Mouse (Mus musculus) megakaryocyte, embryonic 14.5 days (primary cell): ENCODE data around the gene Cd300lg. TPM values are rescaled to one million over a fixed set of nuclear protein-coding genes. Genes with fewer than 3 reads are reported as not detected.

Experiments used
- H3K27me3 ChIP-seq: replicated peaks from 2 replicates; pipeline ENCODE3; 2012; ENCODE audit warnings: inconsistent platforms
- H3K36me3 ChIP-seq: replicated peaks from 2 replicates; pipeline ENCODE3; 2012; ENCODE audit warnings: low read length, inconsistent platforms, mixed read lengths
- H3K4me1 ChIP-seq: 2 replicates; pipeline ENCODE4 v1.6.1; 2012; ENCODE audit warnings: inconsistent platforms
- H3K4me3 ChIP-seq: replicated peaks from 2 replicates; pipeline ENCODE3; 2012; ENCODE audit warnings: moderate library complexity, mild to moderate bottlenecking, inconsistent platforms
- H3K9me3 ChIP-seq: 2 replicates; pipeline ENCODE4 v1.6.1; 2012; ENCODE audit warnings: inconsistent platforms
- FLI1 ChIP-seq: IDR thresholded peaks from 2 replicates; pipeline ENCODE4 v1.6.1; 2012; ENCODE audit warnings: low read length, inconsistent platforms, mixed read lengths
- GATA1 ChIP-seq: IDR thresholded peaks from 3 replicates; pipeline ENCODE4 v1.6.1; 2012; ENCODE audit warnings: mixed read lengths, low read length, inconsistent platforms, borderline replicate concordance
- polyA plus RNA-seq: library from polyadenylated mRNA; stranded (reverse); fragments of >175 nt; gene quantifications from 2 replicates; pipeline ENCODE4 v1.2.3, GENCODE M21; 2012; ENCODE audit warnings: low replicate concordance; ENCODE audit not compliant: insufficient read depth

The Cd300lg gene
- polyA plus RNA-seq, 1 experiment, result not detected

DNA sequence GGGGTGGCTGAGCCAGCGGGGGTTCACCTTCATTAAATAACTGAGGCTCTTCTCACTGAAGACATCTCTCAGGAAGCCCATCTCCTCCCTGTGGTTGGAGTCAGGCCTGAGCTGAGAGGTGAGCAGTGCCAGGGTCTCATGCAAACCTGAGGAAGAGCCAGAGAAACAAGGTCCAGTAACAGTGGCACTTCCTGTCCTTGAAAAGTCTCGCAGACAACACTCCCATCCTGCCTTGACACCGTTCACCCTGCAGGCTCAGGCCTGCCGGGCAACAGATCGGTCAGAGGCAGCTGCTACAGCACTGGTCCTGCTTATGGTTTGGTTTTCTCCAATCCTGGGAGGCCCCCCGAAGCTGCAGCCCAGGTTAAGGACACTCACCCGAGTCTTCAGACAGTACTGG lies 16.0 kb upstream of the Cd300lg start:
- TF ChIP-seq GATA1, result no peak
- no peak for TF ChIP-seq FLI1
- no peak overlapping the region for H3K4me3 ChIP-seq
- H3K4me1 ChIP-seq, result peaks cover 26% of the 10 kb centered on the region
- no peaks in the 10 kb centered on the region for H3K9me3 ChIP-seq
- peaks cover 83% of the 10 kb centered on the region for H3K27me3 ChIP-seq
- H3K36me3 ChIP-seq, result no peaks in the 10 kb centered on the region

- Histone ChIP-seq H3K4me3 (peak overlapping the region; percentile 91), H3K27me3 (peaks cover 82% of the 10 kb centered on the region), H3K36me3 (no peaks in the 10 kb centered on the region), H3K4me1 (peaks cover 26% of the 10 kb centered on the region), H3K9me3 (no peaks in the 10 kb centered on the region)
- no peak for TF ChIP-seq GATA1
Observed at GRCm38 (mm10) chr11:102025991-102026660, 15.2 kb upstream of the Cd300lg start.

- H3K4me3 ChIP-seq, result peak overlapping the region; percentile 91
- H3K36me3 ChIP-seq, result no peaks in the 10 kb centered on the region
- peaks cover 26% of the 10 kb centered on the region for H3K4me1 ChIP-seq
- no peak for TF ChIP-seq GATA1
- no peak for TF ChIP-seq FLI1
- H3K9me3 ChIP-seq, result no peaks in the 10 kb centered on the region
- peaks cover 79% of the 10 kb centered on the region for H3K27me3 ChIP-seq
Observed at GRCm38 (mm10) chr11:102026694-102027360, 14.5 kb upstream of the Cd300lg start.

GRCm38 (mm10) chr11:102027361-102028017 lies 13.8 kb upstream of the Cd300lg start:
- no peaks in the 10 kb centered on the region for H3K9me3 ChIP-seq
- no peaks in the 10 kb centered on the region for H3K36me3 ChIP-seq
- no peak for TF ChIP-seq GATA1
- no peak for TF ChIP-seq FLI1
- H3K4me1 ChIP-seq, result peaks cover 26% of the 10 kb centered on the region
- H3K27me3 ChIP-seq, result peaks cover 77% of the 10 kb centered on the region
- H3K4me3 ChIP-seq, result peak overlapping the region; percentile 91

DNA sequence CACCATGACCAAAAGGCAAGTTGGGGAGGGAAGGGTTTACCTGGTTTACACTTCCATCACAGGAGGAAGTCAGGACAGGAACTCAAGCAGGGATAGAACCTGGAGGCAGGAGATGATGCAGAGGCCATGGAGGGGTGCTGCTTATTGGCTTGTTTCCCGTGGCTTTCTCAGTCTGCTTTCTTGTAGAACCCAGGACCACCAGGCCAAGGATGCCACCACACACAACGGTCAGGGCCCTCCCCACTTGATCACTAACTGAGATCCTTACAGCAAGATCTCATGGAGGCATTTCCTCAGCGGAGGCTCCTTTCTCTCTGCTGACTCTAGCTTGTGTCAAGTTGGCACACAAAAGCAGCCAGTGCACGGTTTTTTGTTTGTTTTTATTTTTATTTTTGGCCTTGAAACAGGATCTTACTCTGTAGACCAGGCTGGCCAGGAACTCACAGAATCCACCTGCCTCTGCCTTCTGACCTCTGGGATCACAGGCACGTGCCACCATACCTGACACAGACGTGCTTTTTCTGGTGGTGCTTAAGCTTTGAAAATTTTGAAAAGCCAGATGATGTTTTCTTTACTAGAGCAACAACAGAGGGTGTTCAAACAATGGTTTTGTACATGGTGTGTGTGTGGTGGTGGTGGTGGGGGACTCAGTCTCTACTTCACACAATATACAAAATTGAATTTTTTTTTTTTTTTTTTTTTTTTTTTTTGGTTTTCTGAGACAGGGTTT lies 13.1 kb upstream of the Cd300lg start, which contains the start of gene Mpp3:
Mpp3 (minus strand) TSS at position 375 of the 730 bp plus-strand sequence.
- H3K4me3 ChIP-seq, result peak within 1 kb of the TSS; percentile 35
- no peaks in the 10 kb centered on the region for H3K9me3 ChIP-seq
- TF ChIP-seq FLI1 (no peak), GATA1 (no peak)
- H3K36me3 ChIP-seq, result no peaks in the 10 kb centered on the region
- peaks cover 76% of the 10 kb centered on the region for H3K27me3 ChIP-seq
- peaks cover 26% of the 10 kb centered on the region for H3K4me1 ChIP-seq

DNA sequence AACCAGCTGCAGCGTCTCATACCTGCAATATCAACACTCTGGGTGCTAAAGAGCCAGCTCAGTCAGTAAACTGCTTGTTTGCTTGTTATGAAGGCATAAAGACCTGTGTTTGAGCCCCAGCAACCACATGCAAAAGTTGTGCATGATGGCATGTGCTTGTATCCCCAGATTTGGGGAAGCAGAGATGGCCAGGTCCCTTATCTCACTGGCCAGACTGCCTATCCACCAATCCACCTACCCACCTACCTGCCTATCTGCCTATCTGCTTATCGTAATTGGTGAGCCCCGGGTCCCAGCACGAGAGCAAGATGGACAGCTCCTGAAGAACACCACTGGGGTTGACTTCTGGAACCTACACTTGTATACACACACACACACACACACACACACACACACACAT lies 12.0 kb upstream of the Cd300lg start:
- Histone ChIP-seq H3K4me3 (no peak overlapping the region), H3K9me3 (no peaks in the 10 kb centered on the region), H3K36me3 (no peaks in the 10 kb centered on the region), H3K4me1 (peaks cover 26% of the 10 kb centered on the region), H3K27me3 (peaks cover 67% of the 10 kb centered on the region)
- TF ChIP-seq GATA1, result no peak
- TF ChIP-seq FLI1, result no peak

DNA sequence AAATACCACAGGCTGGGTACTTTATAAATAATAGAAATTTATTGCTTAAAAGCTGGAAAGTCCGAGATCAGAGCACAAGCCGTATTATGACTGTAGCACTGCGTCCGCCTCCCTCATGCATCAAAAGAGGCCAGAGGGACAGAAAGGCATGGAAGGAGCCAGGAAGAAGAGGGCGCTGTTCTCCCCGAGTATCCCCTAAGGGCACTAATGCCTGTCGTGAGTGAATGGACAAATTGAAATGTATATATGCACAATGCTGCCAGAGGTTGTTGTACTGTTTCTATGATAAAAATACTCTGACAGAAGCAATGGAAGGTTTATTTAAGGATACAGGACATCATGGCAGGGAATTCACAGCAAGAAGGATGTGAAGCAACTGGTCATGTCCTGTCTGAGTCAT lies 11.3 kb upstream of the Cd300lg start:
- Histone ChIP-seq H3K4me3 (no peak overlapping the region), H3K36me3 (no peaks in the 10 kb centered on the region), H3K4me1 (peaks cover 26% of the 10 kb centered on the region), H3K27me3 (peaks cover 64% of the 10 kb centered on the region), H3K9me3 (no peaks in the 10 kb centered on the region)
- no peak for TF ChIP-seq GATA1
- TF ChIP-seq FLI1, result no peak

DNA sequence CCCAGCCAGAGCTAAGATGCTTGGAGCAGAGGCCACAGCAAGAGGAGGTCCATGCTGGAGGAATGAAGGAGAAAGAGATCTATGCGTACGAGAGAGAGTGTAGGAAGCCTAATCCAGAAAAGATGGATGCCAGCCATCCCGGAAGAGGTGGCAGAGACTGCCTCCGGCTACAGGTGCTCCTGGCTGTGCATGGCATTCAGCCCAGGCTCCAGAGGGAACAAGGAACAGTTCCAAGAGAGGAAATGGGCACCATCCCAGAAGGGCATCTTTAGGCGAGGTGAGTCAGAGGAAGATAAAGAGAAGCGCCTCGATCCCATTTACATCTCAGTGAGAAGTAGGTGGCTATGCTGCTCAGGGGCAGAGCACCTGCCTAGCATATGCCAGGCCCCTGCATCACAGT lies 10.2 kb upstream of the Cd300lg start:
- Histone ChIP-seq H3K4me3 (no peak overlapping the region), H3K4me1 (peaks cover 24% of the 10 kb centered on the region), H3K9me3 (no peaks in the 10 kb centered on the region), H3K27me3 (peaks cover 55% of the 10 kb centered on the region), H3K36me3 (no peaks in the 10 kb centered on the region)
- TF ChIP-seq GATA1 (no peak), FLI1 (no peak)

GRCm38 (mm10) chr11:102033055-102033591 lies 8.2 kb upstream of the Cd300lg start:
- Histone ChIP-seq H3K36me3 (no peaks in the 10 kb centered on the region), H3K9me3 (no peaks in the 10 kb centered on the region), H3K27me3 (peaks cover 50% of the 10 kb centered on the region), H3K4me1 (peaks cover 8% of the 10 kb centered on the region; the same call in 1 of the 2 replicates), H3K4me3 (no peak overlapping the region)
- no peak for TF ChIP-seq GATA1
- no peak for TF ChIP-seq FLI1

DNA sequence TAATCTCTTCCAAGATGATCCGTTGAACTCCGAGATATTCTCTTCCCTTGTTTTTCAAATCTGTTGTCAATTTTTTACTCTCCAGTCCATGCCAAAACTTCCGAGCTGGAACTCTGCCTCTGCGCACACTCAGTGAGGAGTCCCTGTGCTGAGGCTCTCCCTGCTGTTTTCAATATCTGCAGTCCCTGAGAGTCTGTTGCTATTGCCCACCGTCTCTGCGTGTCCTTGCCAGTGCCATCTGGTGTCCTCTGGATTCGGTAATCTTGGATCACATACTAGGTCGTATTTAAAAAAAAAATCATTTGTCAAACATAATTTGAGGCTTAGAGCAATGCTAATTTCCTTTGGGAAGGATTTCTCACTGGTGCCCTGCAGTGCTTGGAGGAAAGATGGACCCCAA lies 6.4 kb upstream of the Cd300lg start:
- no peaks in the 10 kb centered on the region for H3K36me3 ChIP-seq
- no peak overlapping the region for H3K4me3 ChIP-seq
- H3K9me3 ChIP-seq, result no peaks in the 10 kb centered on the region
- H3K27me3 ChIP-seq, result peaks cover 44% of the 10 kb centered on the region
- peaks cover 12% of the 10 kb centered on the region; the same call in 1 of the 2 replicates for H3K4me1 ChIP-seq
- no peak for TF ChIP-seq GATA1
- TF ChIP-seq FLI1, result no peak
